Mouse (Mus musculus) central nervous system, embryonic 18 days (tissue): ENCODE data around the gene Skint8. TPM values are rescaled to one million over a fixed set of nuclear protein-coding genes. Genes with fewer than 3 reads are reported as not detected.

Experiments used
- polyA plus RNA-seq: library from polyadenylated mRNA; depleted of rRNA; stranded (reverse); fragments of >200 nt; gene quantifications from 2 replicates; pipeline ENCODE4 v1.2.3, GENCODE M21; 2012; rRNA removed

Gene Skint8
- not detected in 2 replicates for polyA plus RNA-seq

DNA sequence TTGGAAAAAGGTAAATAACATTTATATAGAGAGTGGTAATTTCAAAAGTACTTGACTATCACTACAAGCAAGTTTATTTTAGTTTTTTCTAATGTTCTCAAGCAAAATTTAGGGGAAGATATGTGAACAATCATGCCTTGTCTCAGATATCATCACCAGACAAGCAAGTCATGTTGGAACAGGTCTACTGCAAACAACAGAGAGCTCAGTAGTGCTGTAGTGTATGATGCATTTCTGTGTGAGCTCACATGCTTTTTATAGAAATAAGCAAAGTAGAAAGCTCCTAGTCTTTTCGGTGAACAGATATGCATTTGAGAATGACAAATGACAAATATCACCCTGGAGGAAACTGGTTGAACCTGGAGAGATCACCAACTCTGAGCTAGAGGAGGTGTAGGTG lies at the start of gene Skint8:
Skint8 (plus strand) TSS at position 301 of the 400 bp plus-strand sequence.

DNA sequence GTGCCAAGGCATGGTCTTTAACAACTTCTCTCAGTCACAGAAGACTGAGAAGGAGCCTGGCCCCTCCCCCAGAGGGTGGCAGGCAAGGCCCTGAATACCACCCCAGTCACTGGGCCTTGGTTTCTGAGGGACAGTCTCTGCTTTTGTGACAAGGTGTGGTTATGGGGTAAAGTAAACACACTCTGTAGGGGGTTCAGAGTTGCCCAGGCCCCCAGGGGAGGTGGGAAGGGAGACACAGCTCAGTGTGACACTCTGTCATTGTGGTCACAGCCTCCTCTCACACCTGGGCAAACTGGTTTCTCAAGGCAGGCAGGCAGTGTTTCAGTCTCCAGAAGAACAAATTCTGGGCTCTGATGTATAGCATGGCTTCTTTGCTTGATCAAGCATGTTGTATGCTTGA lies 16.4 kb upstream of the Skint8 start, which contains the start of gene Slc5a9:
Slc5a9 (minus strand) TSS at position 144 of the 400 bp plus-strand sequence.

DNA sequence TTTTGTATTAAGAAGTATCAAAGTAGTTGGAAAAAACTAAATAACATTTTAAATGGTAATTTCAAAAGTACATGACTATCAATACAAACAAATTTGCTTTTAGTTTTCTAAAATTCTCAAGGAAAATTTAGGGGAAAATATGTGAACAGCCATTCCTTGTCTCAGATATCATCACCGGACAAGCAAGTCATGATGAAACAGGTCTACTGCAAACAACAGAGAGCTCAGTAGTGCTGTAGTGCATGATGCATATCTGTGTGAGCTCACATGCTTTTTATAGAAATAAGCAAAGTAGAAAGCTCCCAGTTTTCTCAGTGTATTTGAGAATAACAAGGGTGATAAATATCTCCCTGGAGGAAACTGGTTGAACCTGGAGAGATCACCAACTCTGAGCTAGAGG lies 53.4 kb downstream of the Skint8 start, which contains the start of gene Skint7:
Skint7 (plus strand) TSS at position 301 of the 400 bp plus-strand sequence.

Other genes with a start within 250 kb of the Skint8 start
- 8.5 and 10.6 TPM in 2 replicates for gene Spata6, start 199.4 kb upstream of the Skint8 start, polyA plus RNA-seq
- gene Slc5a9, start 16.5 kb upstream of the Skint8 start, polyA plus RNA-seq, result not detected in 2 replicates
- gene Skint7, start 53.5 kb downstream of the Skint8 start, polyA plus RNA-seq, result not detected in 2 replicates
- gene Skint1, start 86.9 kb downstream of the Skint8 start, polyA plus RNA-seq, result not detected in 2 replicates
- not detected in 2 replicates for gene Skint4, start 152.6 kb downstream of the Skint8 start, polyA plus RNA-seq